Mouse (Mus musculus) brain, embryonic 14.5 days (tissue): ENCODE measurements around the gene Tst.

Experiments
- CTCF ChIP-seq: fragments of 200-500 bp; IDR thresholded peaks from 2 replicates; pipeline ENCODE4 v1.5.1; 2012; ENCODE audit warnings: inconsistent platforms, mild to moderate bottlenecking, moderate library complexity, borderline replicate concordance; ENCODE audit not compliant: insufficient read depth, insufficient read length; ENCODE audit errors: extremely low read depth
- POLR2A ChIP-seq: fragments of 200-500 bp; IDR thresholded peaks from 2 replicates; pipeline ENCODE4 v1.6.1; 2012; ENCODE audit warnings: mild to moderate bottlenecking, inconsistent platforms, borderline replicate concordance; ENCODE audit not compliant: poor library complexity, insufficient read depth, insufficient read length, severe bottlenecking; ENCODE audit errors: extremely low read depth

DNA sequence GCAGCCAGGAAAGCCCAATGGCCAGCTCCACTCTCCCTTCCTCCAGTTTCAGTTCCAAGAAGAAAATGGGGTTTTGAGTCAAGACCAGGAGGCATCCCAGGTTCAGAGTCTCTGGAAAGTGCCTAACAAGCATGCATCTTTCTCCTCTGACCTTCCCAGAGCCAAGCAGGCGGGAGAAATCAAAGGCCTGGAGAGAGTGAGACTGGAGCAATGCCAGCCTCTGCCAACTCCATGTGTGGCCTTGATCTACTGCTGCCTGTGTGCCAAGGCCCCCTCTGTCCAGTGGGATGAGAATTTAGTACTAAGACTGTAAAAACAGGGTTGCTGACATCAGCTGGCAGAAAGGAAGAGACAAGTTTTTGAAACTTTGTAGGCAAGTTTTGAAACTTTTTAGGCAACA lies 1.8 kb downstream of the Tst start:
- TF ChIP-seq POLR2A (no peak), CTCF (no peak)
